Mouse (Mus musculus) myocyte (in vitro differentiated cells): Measurements from ENCODE around the gene 1110008L16Rik. TPM values are rescaled to one million over a fixed set of nuclear protein-coding genes. Genes with fewer than 3 reads are reported as not detected.
"Not testable (repeated sequence)": the region's sequence is repeated elsewhere in the genome, so short reads cannot be mapped to it uniquely, and the experiment has no call there.

Source experiments
- H3K27me3 ChIP-seq: one replicate; pipeline ENCODE4 v1.6.1; 2011; ENCODE audit not compliant: control insufficient read depth, insufficient read depth, insufficient read length
- H3K36me3 ChIP-seq: one replicate; pipeline ENCODE4 v1.6.1; 2011; ENCODE audit not compliant: control insufficient read depth, insufficient read depth
- H3K4me2 ChIP-seq: one replicate; pipeline ENCODE4 v1.6.1; 2011; ENCODE audit warnings: low read depth, control low read depth
- H3K4me3 ChIP-seq: one replicate; pipeline ENCODE4 v1.5.1; 2011; ENCODE audit warnings: mild to moderate bottlenecking, control low read depth, moderate library complexity
- H3K79me2 ChIP-seq: one replicate; pipeline ENCODE4 v1.6.1; 2011; ENCODE audit not compliant: control insufficient read depth, insufficient read depth
- H3ac ChIP-seq: one replicate; pipeline ENCODE4 v1.6.1; 2011; ENCODE audit not compliant: control insufficient read depth, insufficient read length
- CEBPB ChIP-seq: IDR thresholded peaks from 2 replicates; pipeline ENCODE4 v1.6.1; 2011; ENCODE audit warnings: mild to moderate bottlenecking, moderate library complexity; ENCODE audit not compliant: poor library complexity, insufficient read depth, severe bottlenecking
- E2F4 ChIP-seq: IDR thresholded peaks from one replicate; pipeline ENCODE4 v1.6.1; 2011; ENCODE audit warnings: mild to moderate bottlenecking, control low read depth, moderate library complexity; ENCODE audit not compliant: insufficient read depth
- MAX ChIP-seq: IDR thresholded peaks from one replicate; pipeline ENCODE4 v1.6.1; 2011; ENCODE audit warnings: low read depth, mild to moderate bottlenecking, control low read depth
- MYOD1 ChIP-seq, 3 experiments: IDR thresholded peaks; one replicate each; pipeline ENCODE4 v1.6.1; 2011; ENCODE audit warnings: control low read depth in 2 of 3, low read depth in 2 of 3, mild to moderate bottlenecking in 2 of 3, moderate library complexity in 1 of 3; ENCODE audit not compliant: insufficient read length in 2 of 3, control insufficient read depth in 1 of 3
- MYOG ChIP-seq, 3 experiments: IDR thresholded peaks; one replicate each; pipeline ENCODE4 v1.6.1; 2011; ENCODE audit warnings: control low read depth in 2 of 3, low read depth in 2 of 3, mild to moderate bottlenecking in 2 of 3; ENCODE audit not compliant: insufficient read length in 2 of 3, control insufficient read depth in 1 of 3, insufficient read depth in 1 of 3
- POLR2A ChIP-seq: IDR thresholded peaks from one replicate; pipeline ENCODE4 v1.6.1; 2011; ENCODE audit warnings: low read depth, mild to moderate bottlenecking, control low read depth, moderate library complexity; ENCODE audit not compliant: insufficient read length
- POLR2AphosphoS2 ChIP-seq: IDR thresholded peaks from one replicate; pipeline ENCODE4 v1.6.1; 2011; ENCODE audit warnings: low read depth, control low read depth; ENCODE audit not compliant: insufficient read length
- REST ChIP-seq: IDR thresholded peaks from one replicate; pipeline ENCODE4 v1.6.1; 2011; ENCODE audit warnings: mild to moderate bottlenecking, control low read depth, moderate library complexity; ENCODE audit not compliant: insufficient read depth, insufficient read length
- SRF ChIP-seq: IDR thresholded peaks from one replicate; pipeline ENCODE4 v1.6.1; 2011; ENCODE audit warnings: low read depth; ENCODE audit not compliant: control insufficient read depth, insufficient read length
- TCF12 ChIP-seq: IDR thresholded peaks from one replicate; pipeline ENCODE4 v1.6.1; 2011; ENCODE audit warnings: mild to moderate bottlenecking, control low read depth; ENCODE audit not compliant: poor library complexity, insufficient read depth, severe bottlenecking
- TCF3 ChIP-seq: IDR thresholded peaks from one replicate; pipeline ENCODE4 v1.6.1; 2011; ENCODE audit warnings: low read depth, control low read depth; ENCODE audit not compliant: insufficient read length
- USF1 ChIP-seq: IDR thresholded peaks from one replicate; pipeline ENCODE4 v1.6.1; 2011; ENCODE audit warnings: low read depth, mild to moderate bottlenecking, control low read depth, moderate library complexity
- polyA plus RNA-seq: library from polyadenylated mRNA; unstranded; fragments of >200 nt; fragmentation: generic; extraction: Trizol; gene quantifications from one replicate; pipeline ENCODE4 v1.2.1, GENCODE M21; 2012; ENCODE audit warnings: missing spikeins

Gene 1110008L16Rik
- polyA plus RNA-seq, 1 experiment: 8.2 TPM

DNA sequence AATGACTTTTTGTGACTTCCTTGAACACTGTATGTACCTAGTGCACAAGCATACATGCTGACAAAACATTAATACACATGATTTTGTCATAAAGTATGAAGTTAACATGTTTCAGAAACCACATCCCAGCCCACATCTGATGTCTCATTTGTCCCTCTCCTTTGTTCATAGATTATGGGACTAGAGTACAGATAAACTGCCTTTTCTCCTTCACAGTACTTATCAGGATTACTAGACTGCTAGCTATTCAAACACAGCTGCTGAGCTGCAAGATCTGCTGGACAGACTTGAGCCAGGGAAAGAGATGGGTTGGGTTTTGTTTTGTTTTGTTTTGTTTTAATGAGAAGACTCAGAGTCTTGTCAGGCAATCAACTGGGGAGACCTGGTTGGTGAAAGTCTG is 92.7 kb downstream of the 1110008L16Rik start:
- Histone ChIP-seq H3K36me3 (no peaks in the 10 kb centered on the region), H3ac (no peak overlapping the region), H3K4me2 (no peak overlapping the region), H3K79me2 (no peaks in the 10 kb centered on the region), H3K4me3 (no peak overlapping the region), H3K27me3 (no peaks in the 10 kb centered on the region)
- no peak for TF ChIP-seq MYOD1 (IDR thresholded peaks at IDR 0.05; ENCODE audit: control insufficient read depth in 1 of 3, insufficient read length in 2 of 3, low read depth in 2 of 3)
- TF ChIP-seq TCF3: no peak
- no peak for TF ChIP-seq POLR2A
- no peak for TF ChIP-seq MAX
- no peak for TF ChIP-seq USF1
- TF ChIP-seq TCF12: no peak
- TF ChIP-seq CEBPB: no peak
- no peak for TF ChIP-seq MYOG (IDR thresholded peaks at IDR 0.05; ENCODE audit: control insufficient read depth in 1 of 3, insufficient read depth in 1 of 3, insufficient read length in 2 of 3, low read depth in 2 of 3)
- TF ChIP-seq E2F4: no peak
- no peak for TF ChIP-seq POLR2AphosphoS2
- TF ChIP-seq SRF: no peak

DNA sequence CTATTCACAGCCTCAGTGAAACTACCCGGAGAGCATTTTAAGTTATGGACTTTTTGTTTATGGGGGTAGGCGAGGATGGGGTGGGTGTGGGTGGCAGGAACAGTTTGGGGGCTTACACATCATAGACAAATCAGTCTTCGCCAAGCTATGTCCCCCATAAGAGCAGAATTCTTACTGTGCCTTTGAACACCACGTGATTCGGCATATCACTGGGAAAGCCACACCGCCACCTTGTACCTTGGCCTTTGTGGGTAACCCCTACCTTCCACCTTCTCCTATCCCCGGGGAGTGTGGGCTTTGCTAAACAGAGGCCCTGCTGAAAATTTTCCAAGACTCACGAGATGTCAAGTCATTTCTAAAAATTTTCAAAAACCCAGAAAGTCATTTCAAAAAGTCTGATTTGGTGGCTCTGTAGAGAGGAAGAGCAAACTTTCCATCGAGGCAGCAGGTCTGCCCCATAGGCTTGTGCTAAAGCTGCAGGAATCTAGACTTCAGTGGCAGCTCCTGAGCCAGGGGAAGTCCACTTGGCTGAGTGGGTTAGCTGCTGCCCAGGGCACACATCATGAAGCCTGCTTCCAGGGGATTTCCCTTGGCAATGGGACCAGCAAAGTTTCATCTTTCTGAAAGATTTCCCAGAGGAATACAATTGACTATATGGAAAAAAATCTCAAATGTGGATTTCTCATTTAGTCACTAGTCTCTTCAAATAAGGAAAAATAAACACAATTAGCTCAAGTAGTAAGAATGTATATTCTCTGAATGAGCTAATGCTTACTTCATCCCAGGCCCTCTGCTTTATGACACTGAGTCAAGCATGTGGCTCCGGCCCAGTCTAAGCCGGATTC is 93.6 kb downstream of the 1110008L16Rik start:
- TF ChIP-seq TCF3: no peak
- no peak for TF ChIP-seq MAX
- no peak for TF ChIP-seq TCF12
- TF ChIP-seq MYOD1 (IDR thresholded peaks at IDR 0.05; ENCODE audit: control insufficient read depth in 1 of 3, insufficient read length in 2 of 3, low read depth in 2 of 3): no peak
- TF ChIP-seq CEBPB: no peak
- TF ChIP-seq POLR2A: no peak
- TF ChIP-seq USF1: no peak
- no peak for TF ChIP-seq POLR2AphosphoS2
- TF ChIP-seq E2F4: no peak
- TF ChIP-seq REST: no peak
- TF ChIP-seq SRF: no peak
- TF ChIP-seq MYOG (IDR thresholded peaks at IDR 0.05; ENCODE audit: control insufficient read depth in 1 of 3, insufficient read depth in 1 of 3, insufficient read length in 2 of 3, low read depth in 2 of 3): no peak
- no peaks in the 10 kb centered on the region for H3K27me3 ChIP-seq
- H3K79me2 ChIP-seq: no peaks in the 10 kb centered on the region
- H3K4me3 ChIP-seq: no peak overlapping the region
- no peaks in the 10 kb centered on the region for H3K36me3 ChIP-seq
- peak overlapping the region; percentile 14 for H3K4me2 ChIP-seq
- H3ac ChIP-seq: no peak overlapping the region

DNA sequence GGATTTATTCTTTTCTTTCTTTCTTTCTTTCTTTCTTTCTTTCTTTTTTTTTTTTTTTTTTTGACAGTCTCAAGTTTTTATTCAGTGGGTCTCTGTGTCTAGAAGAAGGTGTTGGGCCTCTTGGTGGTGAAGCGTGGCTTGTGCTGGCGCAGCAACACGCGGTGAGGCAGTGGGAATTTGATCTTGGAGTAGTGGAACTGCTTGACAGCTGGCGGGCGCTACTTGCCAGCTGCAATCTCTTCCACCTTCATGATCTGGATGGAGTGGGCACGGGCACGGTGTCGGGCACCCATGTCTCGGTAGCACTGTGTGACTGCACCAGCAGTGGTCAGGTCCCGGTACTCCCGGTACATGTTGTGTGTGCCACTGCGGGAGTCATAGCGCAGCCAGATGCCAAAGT is 96.2 kb downstream of the 1110008L16Rik start:
- not testable (repeated sequence) for H3K4me2 ChIP-seq, H3K36me3 ChIP-seq, H3ac ChIP-seq, H3K4me3 ChIP-seq, H3K27me3 ChIP-seq
- H3K79me2 ChIP-seq: peaks cover 19% of the 10 kb centered on the region

DNA sequence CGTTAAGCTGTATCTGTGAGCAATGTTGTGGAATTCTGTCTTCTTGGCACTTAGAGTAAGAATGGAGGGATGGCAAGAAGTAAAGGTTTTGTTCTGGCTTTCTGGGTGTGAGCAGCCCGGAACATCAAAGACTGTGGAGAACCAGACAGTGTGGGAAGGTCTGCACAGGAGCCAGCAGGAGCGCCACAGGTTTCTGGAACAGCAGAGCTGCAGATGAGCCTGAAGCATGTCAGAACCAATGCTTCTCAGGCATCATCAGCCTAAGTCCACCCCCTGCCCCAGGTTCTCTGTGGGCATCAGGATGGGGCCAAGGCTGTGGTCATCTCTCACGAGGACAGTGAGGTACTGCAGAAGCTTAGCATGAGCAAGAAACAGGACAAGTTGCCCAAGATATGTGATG is 97.2 kb downstream of the 1110008L16Rik start:
- no peak for TF ChIP-seq E2F4
- TF ChIP-seq TCF12: no peak
- TF ChIP-seq SRF: no peak
- no peak for TF ChIP-seq CEBPB
- TF ChIP-seq MYOG (IDR thresholded peaks at IDR 0.05; ENCODE audit: control insufficient read depth in 1 of 3, insufficient read depth in 1 of 3, insufficient read length in 2 of 3, low read depth in 2 of 3): no peak
- TF ChIP-seq MAX: no peak
- no peak for TF ChIP-seq POLR2A
- no peak for TF ChIP-seq POLR2AphosphoS2
- TF ChIP-seq MYOD1 (IDR thresholded peaks at IDR 0.05; ENCODE audit: control insufficient read depth in 1 of 3, insufficient read length in 2 of 3, low read depth in 2 of 3): no peak
- no peak for TF ChIP-seq USF1
- no peak for TF ChIP-seq TCF3
- no peak for TF ChIP-seq REST
- Histone ChIP-seq H3K79me2 (peaks cover 28% of the 10 kb centered on the region), H3K36me3 (no peaks in the 10 kb centered on the region), H3ac (no peak overlapping the region), H3K4me2 (no peak overlapping the region), H3K4me3 (no peak overlapping the region), H3K27me3 (no peaks in the 10 kb centered on the region)
